Mouse (Mus musculus): ENCODE data around the gene Orc6.

DNA sequence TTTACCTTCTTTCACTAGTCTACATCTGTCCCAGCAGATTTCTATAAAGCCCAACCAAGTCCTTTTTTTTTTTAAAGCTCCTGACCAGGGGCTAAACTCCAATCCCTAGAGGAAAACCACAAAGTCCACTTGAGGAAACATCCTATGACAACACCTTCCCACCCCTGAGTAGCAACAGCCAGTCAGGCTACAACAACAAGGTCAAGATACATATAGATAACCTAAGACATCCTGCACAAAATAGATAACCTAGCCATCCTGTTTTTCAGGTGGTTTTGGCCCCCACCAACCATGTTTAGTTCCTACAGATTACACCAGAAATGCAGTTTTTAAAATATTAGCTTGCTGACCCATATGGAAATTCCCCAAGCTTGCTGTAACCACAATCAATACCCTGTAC, 35.7 kb downstream of the Orc6 start:
- TF ChIP-seq CTCF (IDR thresholded peaks at IDR 0.05; ENCODE audit: control insufficient read depth, insufficient read depth, insufficient replicate concordance, low read depth, low read length) (no peak), POLR2A (IDR thresholded peaks at IDR 0.05; ENCODE audit: control insufficient read depth, low read depth, low read length) (no peak)
